In genomic region chr1:188568295-188568961, GRCm38 (mm10) we compare ENCODE assay signal across 15 mouse cellular contexts.
DNase-seq lines count a peak whose midpoint lies in the region; ATAC-seq and TF ChIP-seq lines count a peak whose summit lies in the region.
"Had no signal": no experiment of that assay in that cellular context is flagged by ENCODE, and none has a peak within 500 bp of the region (broad histone marks: within the 10 kb centered on the region; RNA-seq: fewer than 3 reads in every experiment).

No protein-coding gene starts in this region.

- H3K9ac ChIP-seq in forebrain, embryonic 11.5 days (ENCODE audit: low read length) = no peak overlapping the region
- H3K9ac ChIP-seq: liver, embryonic 15.5 days had no signal

- H3K4me3 ChIP-seq in forebrain, embryonic 11.5 days (ENCODE audit: low read depth, low read length) = no peak overlapping the region
- H3K4me3 ChIP-seq in forebrain, embryonic 10.5 days = no peak overlapping the region
- H3K4me3 ChIP-seq in lung, adult 2 months (replicated peaks; ENCODE audit: extremely low read depth, low read depth, low read length) = no peak overlapping the region
- H3K4me3 ChIP-seq: liver, embryonic 15.5 days; myocyte had no signal

- intact Hi-C loops in gastrocnemius, postnatal 36 days (cut with DNase I) = no loop called here

- TF ChIP-seq POLR2A in lung, adult 2 months (IDR thresholded peaks at IDR 0.05; ENCODE audit: borderline replicate concordance, extremely low read depth, low read depth, low read length) = no peak

- no peak overlapping the region for H3K4me2 ChIP-seq in forebrain, embryonic 11.5 days (ENCODE audit: low read depth, low read length, severe bottlenecking)
- H3K4me2 ChIP-seq: liver, embryonic 15.5 days had no signal

- H3K4me1 ChIP-seq in forebrain, embryonic 11.5 days (replicated peaks; ENCODE audit: control insufficient read depth, insufficient read depth, low read length) = no peaks in the 10 kb centered on the region
- no peaks in the 10 kb centered on the region for H3K4me1 ChIP-seq in forebrain, embryonic 10.5 days
- H3K4me1 ChIP-seq in lung, adult 2 months (ENCODE audit: control insufficient read depth, insufficient read depth, low read length) = no peaks in the 10 kb centered on the region
- H3K4me1 ChIP-seq: liver, embryonic 15.5 days had no signal

- H3K9me3 ChIP-seq in forebrain, embryonic 11.5 days (ENCODE audit: control insufficient read depth, low read length) = no peaks in the 10 kb centered on the region
- H3K9me3 ChIP-seq in forebrain, embryonic 10.5 days = no peaks in the 10 kb centered on the region
- H3K9me3 ChIP-seq: liver, embryonic 15.5 days had no signal

- DNase-seq in forebrain, embryonic 11.5 days (ENCODE audit: low spot score) = no peak
- DNase-seq in forebrain, embryonic 10.5 days (ENCODE audit: extremely low spot score, low spot score) = no peak
- peak; percentile 18 to 20 for DNase-seq in right cerebral cortex, adult 2 months (ENCODE audit: low spot score in 2 of 2)
- no peak for DNase-seq in right cerebral cortex, postnatal 10 days (ENCODE audit: low spot score in 2 of 2)
- peak; percentile 38 for DNase-seq in layer of hippocampus, adult 9-11 months
- no peak for DNase-seq in urinary bladder, postnatal 10 days (ENCODE audit: low spot score)
- no peak for DNase-seq in lung, adult 2 months
- no peak for DNase-seq in gastrocnemius, postnatal 36 days
- DNase-seq: adrenal gland, postnatal 36 days; cerebellum, adult 11-12 months; thymus, adult 18-20 months had no signal

- no peak overlapping the region for H3K27ac ChIP-seq in forebrain, embryonic 11.5 days (ENCODE audit: low read depth, low read length)
- H3K27ac ChIP-seq in forebrain, embryonic 10.5 days = no peak overlapping the region
- H3K27ac ChIP-seq: kidney, postnatal 0 days; liver, embryonic 15.5 days had no signal

- TF ChIP-seq CTCF in lung, adult 2 months (IDR thresholded peaks at IDR 0.05; ENCODE audit: insufficient read depth, low read length) = no peak

- 81% methylated on average over 9 of the region's 9 CpGs for WGBS in forebrain, embryonic 11.5 days
- WGBS in forebrain, embryonic 10.5 days = 91% methylated on average over 9 of the region's 9 CpGs
- 81% methylated on average over 9 of the region's 9 CpGs for WGBS in lung, adult 2 months

- no peaks in the 10 kb centered on the region for H3K36me3 ChIP-seq in forebrain, embryonic 11.5 days (ENCODE audit: control insufficient read depth, insufficient read depth, low read length)
- no peaks in the 10 kb centered on the region for H3K36me3 ChIP-seq in forebrain, embryonic 10.5 days (replicated peaks)
- H3K36me3 ChIP-seq: G1E; liver, embryonic 15.5 days had no signal

- H3K27me3 ChIP-seq in forebrain, embryonic 11.5 days (ENCODE audit: control insufficient read depth, insufficient read depth, low read length) = no peaks in the 10 kb centered on the region
- no peaks in the 10 kb centered on the region for H3K27me3 ChIP-seq in forebrain, embryonic 10.5 days (ENCODE audit: poor library complexity, severe bottlenecking)
- H3K27me3 ChIP-seq: liver, embryonic 15.5 days had no signal

- ATAC-seq in forebrain, embryonic 11.5 days (replicated peaks; ENCODE audit: low FRiP score) = peak; percentile 49; the same call in 1 of the 2 replicates

Comparison
In these comparisons a context has a peak if more than half of its experiments do, and no peak if none do; other contexts are left out.
1. DNase-seq: peak in right cerebral cortex, adult 2 months (2 of 2) and layer of hippocampus, adult 9-11 months (single experiment); none in forebrain, embryonic 11.5 days (single experiment), forebrain, embryonic 10.5 days (single experiment), right cerebral cortex, postnatal 10 days (0 of 2), urinary bladder, postnatal 10 days (single experiment), lung, adult 2 months (single experiment) and gastrocnemius, postnatal 36 days (0 of 2).